9 mouse cellular contexts compared by ENCODE assay signal in the genomic region with DNA sequence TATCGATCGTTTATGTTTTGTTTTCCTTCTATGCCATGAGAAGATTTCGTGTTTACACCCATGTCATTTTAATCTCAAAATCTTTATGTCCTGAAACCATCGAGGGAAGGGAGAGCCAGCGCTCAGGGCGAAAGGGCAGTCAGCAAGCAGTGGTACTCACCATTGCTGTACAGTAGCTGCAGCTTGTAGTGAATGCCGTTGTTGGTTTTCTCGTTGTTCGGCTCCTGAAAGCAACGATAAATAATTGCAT. TPM values are rescaled to one million over a fixed set of nuclear protein-coding genes. Genes with fewer than 3 reads are reported as not detected.
A peak's percentile ranks its signal among the peaks of the same experiment; 100 is the strongest.
DNase-seq lines count a peak whose midpoint lies in the region; ATAC-seq lines count a peak whose summit lies in the region.
"Had no signal": no experiment of that assay in that cellular context is flagged by ENCODE, and none has a peak within 500 bp of the region (broad histone marks: within the 10 kb centered on the region; RNA-seq: fewer than 3 reads in every experiment).

No protein-coding gene starts in this region.

- H3K27ac ChIP-seq in heart, embryonic 12.5 days (ENCODE audit: poor library complexity, severe bottlenecking): no peak overlapping the region
- H3K27ac ChIP-seq in forebrain, embryonic 13.5 days: no peak overlapping the region
- H3K27ac ChIP-seq in liver, embryonic 13.5 days: no peak overlapping the region

- peak overlapping the region; percentile 72 for H3K9ac ChIP-seq in heart, embryonic 12.5 days
- peak overlapping the region; percentile 70 for H3K9ac ChIP-seq in forebrain, embryonic 13.5 days
- H3K9ac ChIP-seq in liver, embryonic 13.5 days: no peak overlapping the region

- intact Hi-C loops in heart, postnatal 14 days (cut with DNase I): loop anchor here (5.0 to 10.0 kb wide), 2 partner anchors 248 to 466 kb away; no protein-coding TSS in a partner anchor
- intact Hi-C loops in gastrocnemius, postnatal 14 days (cut with DNase I; ENCODE audit: low total_unique reads): no loop called here

- peaks cover 53% of the 10 kb centered on the region for H3K4me1 ChIP-seq in heart, embryonic 12.5 days (replicated peaks)
- peaks cover 81% of the 10 kb centered on the region for H3K4me1 ChIP-seq in forebrain, embryonic 13.5 days
- peaks cover 13% of the 10 kb centered on the region for H3K4me1 ChIP-seq in liver, embryonic 13.5 days (replicated peaks)

- WGBS in heart, embryonic 12.5 days: under 1% methylated on average over 10 of the region's 10 CpGs
- under 1% methylated on average over 10 of the region's 10 CpGs for WGBS in forebrain, embryonic 13.5 days
- under 1% methylated on average over 10 of the region's 10 CpGs for WGBS in liver, embryonic 13.5 days (ENCODE audit: insufficient replicate concordance)

- H3K27me3 ChIP-seq in heart, embryonic 12.5 days (replicated peaks): peaks cover 67% of the 10 kb centered on the region
- H3K27me3 ChIP-seq in forebrain, embryonic 13.5 days: peaks cover 99% of the 10 kb centered on the region
- peaks cover 100% of the 10 kb centered on the region for H3K27me3 ChIP-seq in liver, embryonic 13.5 days

- DNase-seq in heart, postnatal 14 days: no peak
- peak; percentile 25 to 38 for DNase-seq in B cell, adult 2 months
- no peak for DNase-seq in liver, embryonic 13.5 days
- no peak for DNase-seq in frontal cortex, adult 2 months (ENCODE audit: extremely low spot score in 1 of 2, low spot score in 1 of 2)
- DNase-seq in left cerebral cortex, adult 8-10 months (ENCODE audit: low spot score in 2 of 2): no peak
- DNase-seq in gastrocnemius, postnatal 14 days: no peak

- peak overlapping the region; percentile 66 for H3K4me3 ChIP-seq in heart, embryonic 12.5 days
- H3K4me3 ChIP-seq in forebrain, embryonic 13.5 days: peak overlapping the region; percentile 53
- H3K4me3 ChIP-seq in liver, embryonic 13.5 days (replicated peaks): peak overlapping the region; percentile 54

- ATAC-seq in heart, embryonic 12.5 days (ENCODE audit: insufficient number of reproducible peaks, low FRiP score): no peak
- ATAC-seq in forebrain, embryonic 13.5 days: no peak
- no peak for ATAC-seq in liver, embryonic 13.5 days (ENCODE audit: low read depth)

- H3K4me2 ChIP-seq in heart, embryonic 12.5 days: peak overlapping the region; percentile 98
- peak overlapping the region; percentile 90 for H3K4me2 ChIP-seq in forebrain, embryonic 13.5 days
- peak overlapping the region; percentile 72 for H3K4me2 ChIP-seq in liver, embryonic 13.5 days

- no peaks in the 10 kb centered on the region for H3K9me3 ChIP-seq in heart, embryonic 12.5 days (replicated peaks)
- no peaks in the 10 kb centered on the region for H3K9me3 ChIP-seq in forebrain, embryonic 13.5 days (replicated peaks)
- no peaks in the 10 kb centered on the region for H3K9me3 ChIP-seq in liver, embryonic 13.5 days (replicated peaks)

- H3K36me3 ChIP-seq in heart, embryonic 12.5 days: no peaks in the 10 kb centered on the region
- H3K36me3 ChIP-seq in forebrain, embryonic 13.5 days (ENCODE audit: poor library complexity, severe bottlenecking): no peaks in the 10 kb centered on the region
- no peaks in the 10 kb centered on the region for H3K36me3 ChIP-seq in liver, embryonic 13.5 days

RNA-seq across cellular contexts. Expression of gene Ebf3, which starts 1.4 kb away (rescaled TPM):
- polyA plus RNA-seq in heart, embryonic 12.5 days (2016; fragmentation: Nextera tagmentation; extraction: Ambion mirVana): 0.61 and 0.65 TPM in 2 replicates
- 10 to 100 TPM; 13.2 to 15.2 TPM for total RNA-seq in heart, postnatal 14 days (2021)
- polyA plus RNA-seq in forebrain, embryonic 13.5 days (2015; fragmentation: Nextera tagmentation; extraction: Ambion mirVana): 1.1 and 2.0 TPM in 2 replicates
- 0.02 TPM in 2 replicates for polyA plus RNA-seq in liver, embryonic 13.5 days (2015; fragmentation: Nextera tagmentation; extraction: Ambion mirVana)
- polyA plus RNA-seq in frontal cortex, adult 2 months (2012; rRNA removed): 1.1 TPM in 2 replicates
- 1 to 10 TPM in 2 of 4 experiments, under 1 TPM in 2; 0.64 to 2.6 (median 1.1) TPM for total RNA-seq in left cerebral cortex, adult 8-10 months (2022)
- total RNA-seq in gastrocnemius, postnatal 14 days (2021): 10 to 100 TPM in 1 of 2 experiments, 1 to 10 TPM in 1; 9.6 to 12.4 TPM
- total RNA-seq: monocyte, adult 5-6 weeks had no signal

Comparison
In these comparisons a context has a peak if more than half of its experiments do, and no peak if none do; other contexts are left out.
1. DNase-seq: peak in B cell, adult 2 months (2 of 2); none in heart, postnatal 14 days (0 of 2), liver, embryonic 13.5 days (single experiment), frontal cortex, adult 2 months (0 of 2), left cerebral cortex, adult 8-10 months (0 of 2) and gastrocnemius, postnatal 14 days (single experiment).
2. Peak in every context shown above with its lines, with median percentiles within 50 percentile points of each other: H3K4me2 ChIP-seq and H3K4me3 ChIP-seq.